Mouse (Mus musculus) heart, embryonic 12.5 days (tissue): ENCODE measurements at regions not wholly inside any gene's neighbourhood (a gene's known extent, or its start where the extent isn't known, plus 50 kb on each side); places are given as distances from the start of the nearest gene placed in this dataset.
A peak's percentile ranks its signal among the peaks of the same experiment; 100 is the strongest.

Experiments
- ATAC-seq: fragments of 200-750 bp; cut with Nextera tagmentation; 2 replicates; pipeline ENCODE4 v1.8.0; 2017; ENCODE audit warnings: moderate TSS enrichment, moderate library complexity; ENCODE audit not compliant: insufficient number of reproducible peaks, low FRiP score
- H3K27ac ChIP-seq: fragments of 300-500 bp; sonication (generic); 2 replicates; pipeline ENCODE4 v1.5.1; 2016; ENCODE audit warnings: mild to moderate bottlenecking, moderate library complexity; ENCODE audit not compliant: poor library complexity, severe bottlenecking
- H3K27me3 ChIP-seq: fragments of 300-500 bp; sonication (generic); replicated peaks from 2 replicates; pipeline ENCODE4 v1.6.1; 2016; ENCODE audit warnings: mild to moderate bottlenecking, moderate library complexity
- H3K36me3 ChIP-seq: fragments of 300-500 bp; sonication (generic); 2 replicates; pipeline ENCODE4 v1.6.1; 2016; ENCODE audit warnings: mild to moderate bottlenecking, moderate library complexity
- H3K4me1 ChIP-seq: fragments of 300-500 bp; sonication (generic); replicated peaks from 2 replicates; pipeline ENCODE4 v1.6.1; 2016; ENCODE audit warnings: mild to moderate bottlenecking
- H3K4me2 ChIP-seq: fragments of 300-500 bp; sonication (generic); 2 replicates; pipeline ENCODE4 v1.6.1; 2016; ENCODE audit warnings: mild to moderate bottlenecking, moderate library complexity
- H3K4me3 ChIP-seq: fragments of 300-500 bp; sonication (generic); 2 replicates; pipeline ENCODE4 v1.5.1; 2016; ENCODE audit warnings: mild to moderate bottlenecking
- H3K9ac ChIP-seq: fragments of 300-500 bp; sonication (generic); 2 replicates; pipeline ENCODE4 v1.6.1; 2016; ENCODE audit warnings: mild to moderate bottlenecking, moderate library complexity
- H3K9me3 ChIP-seq: fragments of 300-500 bp; sonication (generic); replicated peaks from 2 replicates; pipeline ENCODE4 v1.6.1; 2016; ENCODE audit warnings: mild to moderate bottlenecking, moderate library complexity
- WGBS: fragments of 180-500 bp; shearing (Covaris S2); methylation state at CpG from one replicate; pipeline ENCODE4 v1.1.7; 2016; 5-methylcytosine and 5-hydroxymethylcytosine counted together

- Histone ChIP-seq H3K4me3 (no peak overlapping the region), H3K4me2 (no peak overlapping the region), H3K4me1 (peaks cover 10% of the 10 kb centered on the region), H3K9ac (no peak overlapping the region), H3K36me3 (no peaks in the 10 kb centered on the region), H3K27ac (no peak overlapping the region), H3K27me3 (no peaks in the 10 kb centered on the region), H3K9me3 (peaks cover 3% of the 10 kb centered on the region; the same call in 1 of the 2 replicates)
- no peak for ATAC-seq
- WGBS, result 80% methylated on average over 4 of the region's 4 CpGs
Observed at GRCm38 (mm10) chr5:35221451-35222305, 56.4 kb upstream of the Adra2c start.

- Histone ChIP-seq H3K27ac (no peak overlapping the region), H3K27me3 (peaks cover 6% of the 10 kb centered on the region), H3K9ac (no peak overlapping the region), H3K36me3 (no peaks in the 10 kb centered on the region), H3K4me3 (no peak overlapping the region), H3K4me1 (peaks cover 21% of the 10 kb centered on the region), H3K9me3 (no peaks in the 10 kb centered on the region), H3K4me2 (no peak overlapping the region)
- no peak for ATAC-seq
- 24% methylated on average over 2 of the region's 2 CpGs for WGBS
Observed at GRCm38 (mm10) chr5:35216271-35216670, 61.8 kb upstream of the Adra2c start.

GRCm38 (mm10) chr5:35215480-35216195 lies 62.5 kb upstream of the Adra2c start:
- Histone ChIP-seq H3K9me3 (no peaks in the 10 kb centered on the region), H3K4me3 (no peak overlapping the region), H3K27me3 (peaks cover 6% of the 10 kb centered on the region), H3K4me2 (no peak overlapping the region), H3K27ac (peak overlapping the region; percentile 49), H3K9ac (no peak overlapping the region; the same call in 1 of the 2 replicates), H3K4me1 (peaks cover 19% of the 10 kb centered on the region), H3K36me3 (no peaks in the 10 kb centered on the region)
- WGBS, result 42% methylated on average over 11 of the region's 11 CpGs
- ATAC-seq, result no peak; the same call in 1 of the 2 replicates

- Histone ChIP-seq H3K4me2 (no peak overlapping the region), H3K4me3 (no peak overlapping the region), H3K27me3 (peaks cover 6% of the 10 kb centered on the region), H3K9ac (no peak overlapping the region), H3K4me1 (peaks cover 19% of the 10 kb centered on the region), H3K36me3 (no peaks in the 10 kb centered on the region), H3K27ac (0 out of 2 replicates have a peak overlapping the region, but pooled peaks have one; percentile 15), H3K9me3 (no peaks in the 10 kb centered on the region)
- ATAC-seq, result no peak
- 80% methylated on average over 11 of the region's 11 CpGs for WGBS
Observed at GRCm38 (mm10) chr5:35215007-35215406, 63.1 kb upstream of the Adra2c start.

GRCm38 (mm10) chr5:35209348-35209747 lies 68.8 kb upstream of the Adra2c start:
- no peaks in the 10 kb centered on the region for H3K36me3 ChIP-seq
- H3K27me3 ChIP-seq, result peaks cover 6% of the 10 kb centered on the region; the same call in 1 of the 2 replicates
- peak overlapping the region; percentile 25; the same call in 1 of the 2 replicates for H3K27ac ChIP-seq
- no peak overlapping the region for H3K9ac ChIP-seq
- no peak overlapping the region for H3K4me3 ChIP-seq
- ATAC-seq, result no peak
- no peak overlapping the region for H3K4me2 ChIP-seq
- 31% methylated on average over 1 of the region's 1 CpGs for WGBS
- H3K4me1 ChIP-seq, result peaks cover 11% of the 10 kb centered on the region
- no peaks in the 10 kb centered on the region for H3K9me3 ChIP-seq

GRCm38 (mm10) chr5:35204049-35204448 lies 74.1 kb upstream of the Adra2c start:
- 83% methylated on average over 6 of the region's 6 CpGs for WGBS
- no peaks in the 10 kb centered on the region for H3K36me3 ChIP-seq
- no peak for ATAC-seq
- H3K27ac ChIP-seq, result no peak overlapping the region
- H3K9ac ChIP-seq, result no peak overlapping the region
- H3K4me1 ChIP-seq, result peaks cover 7% of the 10 kb centered on the region
- H3K9me3 ChIP-seq, result no peaks in the 10 kb centered on the region
- no peak overlapping the region for H3K4me2 ChIP-seq
- H3K27me3 ChIP-seq, result no peaks in the 10 kb centered on the region; the same call in 1 of the 2 replicates
- no peak overlapping the region for H3K4me3 ChIP-seq

GRCm38 (mm10) chr5:35198468-35198867 lies 79.7 kb upstream of the Adra2c start:
- H3K4me1 ChIP-seq, result no peaks in the 10 kb centered on the region
- H3K9me3 ChIP-seq, result no peaks in the 10 kb centered on the region
- no peak overlapping the region for H3K9ac ChIP-seq
- no peaks in the 10 kb centered on the region for H3K36me3 ChIP-seq
- WGBS, result 61% methylated on average over 5 of the region's 5 CpGs
- H3K4me2 ChIP-seq, result no peak overlapping the region
- no peak for ATAC-seq
- no peak overlapping the region for H3K4me3 ChIP-seq
- H3K27me3 ChIP-seq, result peaks cover 4% of the 10 kb centered on the region; the same call in 1 of the 2 replicates
- no peak overlapping the region for H3K27ac ChIP-seq

GRCm38 (mm10) chr5:35189113-35189797 lies 83.7 kb upstream of the Lrpap1 start:
- peak; percentile 83 for ATAC-seq
- Histone ChIP-seq H3K36me3 (no peaks in the 10 kb centered on the region), H3K9me3 (no peaks in the 10 kb centered on the region), H3K4me3 (no peak overlapping the region), H3K27me3 (peaks cover 29% of the 10 kb centered on the region), H3K27ac (peak overlapping the region; percentile 65), H3K4me1 (peaks cover 36% of the 10 kb centered on the region), H3K4me2 (no peak overlapping the region), H3K9ac (no peak overlapping the region)
- 47% methylated on average over 12 of the region's 12 CpGs for WGBS

GRCm38 (mm10) chr5:35185826-35186225 lies 80.3 kb upstream of the Lrpap1 start:
- WGBS, result 63% methylated on average over 3 of the region's 3 CpGs
- peaks cover 15% of the 10 kb centered on the region for H3K27me3 ChIP-seq
- no peak for ATAC-seq

GRCm38 (mm10) chr5:35185289-35185688 lies 79.7 kb upstream of the Lrpap1 start:
- no peak overlapping the region for H3K9ac ChIP-seq
- no peaks in the 10 kb centered on the region for H3K36me3 ChIP-seq
- H3K4me1 ChIP-seq, result peaks cover 36% of the 10 kb centered on the region
- no peaks in the 10 kb centered on the region for H3K9me3 ChIP-seq
- no peak for ATAC-seq
- H3K4me3 ChIP-seq, result no peak overlapping the region
- no peak overlapping the region for H3K27ac ChIP-seq
- no peak overlapping the region for H3K4me2 ChIP-seq
- peaks cover 13% of the 10 kb centered on the region; the same call in 1 of the 2 replicates for H3K27me3 ChIP-seq

More at GRCm38 (mm10) chr5:35185826-35186225, 80.3 kb upstream of the Lrpap1 start:
- Histone ChIP-seq H3K4me3 (no peak overlapping the region), H3K9me3 (no peaks in the 10 kb centered on the region), H3K4me1 (peaks cover 36% of the 10 kb centered on the region), H3K27ac (no peak overlapping the region), H3K4me2 (no peak overlapping the region), H3K9ac (no peak overlapping the region), H3K36me3 (no peaks in the 10 kb centered on the region)

GRCm38 (mm10) chr5:35183418-35183817 lies 77.9 kb upstream of the Lrpap1 start:
- Histone ChIP-seq H3K4me2 (no peak overlapping the region), H3K27me3 (peaks cover 14% of the 10 kb centered on the region; the same call in 1 of the 2 replicates), H3K9me3 (no peaks in the 10 kb centered on the region), H3K9ac (no peak overlapping the region), H3K4me1 (peaks cover 30% of the 10 kb centered on the region), H3K4me3 (no peak overlapping the region), H3K36me3 (no peaks in the 10 kb centered on the region), H3K27ac (no peak overlapping the region)
- no peak for ATAC-seq
- WGBS, result 84% methylated on average over 7 of the region's 7 CpGs
